Mouse (Mus musculus) thymus, adult 2 months (tissue): Measurements from ENCODE around the gene Mtpn. TPM values are rescaled to one million over a fixed set of nuclear protein-coding genes. Genes with fewer than 3 reads are reported as not detected.

Experiments
- DNase-seq: peaks from one replicate; pipeline ENCODE4 v3.0.0; 2021
- H3K27ac ChIP-seq: fragments of 200-500 bp; 2 replicates; pipeline ENCODE4 v1.5.1; 2012; ENCODE audit warnings: low read length, control low read depth; ENCODE audit not compliant: control insufficient read depth, insufficient read depth
- H3K27me3 ChIP-seq: fragments of 200-500 bp; 2 replicates; pipeline ENCODE4 v1.6.1; 2012; ENCODE audit warnings: mild to moderate bottlenecking, low read length, moderate library complexity, mixed read lengths; ENCODE audit not compliant: control insufficient read depth, insufficient read depth
- H3K36me3 ChIP-seq: fragments of 200-500 bp; 2 replicates; pipeline ENCODE4 v1.6.1; 2012; ENCODE audit warnings: mild to moderate bottlenecking, low read length, moderate library complexity; ENCODE audit not compliant: control insufficient read depth, insufficient read depth
- H3K4me1 ChIP-seq: fragments of 200-500 bp; replicated peaks from 2 replicates; pipeline ENCODE4 v1.6.1; 2012; ENCODE audit warnings: low read length; ENCODE audit not compliant: control insufficient read depth, insufficient read depth
- H3K4me3 ChIP-seq: fragments of 200-500 bp; 2 replicates; pipeline ENCODE4 v1.5.1; 2012; ENCODE audit warnings: mild to moderate bottlenecking, low read length, control low read depth, moderate library complexity; ENCODE audit not compliant: control insufficient read depth, insufficient read depth
- CTCF ChIP-seq: fragments of 200-500 bp; IDR thresholded peaks from 2 replicates; pipeline ENCODE4 v1.5.1; 2012; ENCODE audit warnings: mild to moderate bottlenecking, control low read depth, low read length, moderate library complexity, borderline replicate concordance; ENCODE audit not compliant: control insufficient read depth, poor library complexity, insufficient read depth; ENCODE audit errors: extremely low read depth
- POLR2A ChIP-seq: fragments of 200-500 bp; IDR thresholded peaks from 2 replicates; pipeline ENCODE4 v1.6.1; 2012; ENCODE audit warnings: mild to moderate bottlenecking, low read length, control low read depth, moderate library complexity; ENCODE audit not compliant: control insufficient read depth, poor library complexity, insufficient read depth; ENCODE audit errors: extremely low read depth
- WGBS: fragments of 180-500 bp; shearing (Covaris S2); methylation state at CpG from one replicate; pipeline ENCODE4 v1.1.7; 2018; 5-methylcytosine and 5-hydroxymethylcytosine counted together
- polyA plus RNA-seq: library from polyadenylated mRNA; depleted of rRNA; stranded (reverse); fragments of >200 nt; gene quantifications from 2 replicates; pipeline ENCODE4 v1.2.3, GENCODE M21; 2012; rRNA removed

Mtpn gene
- polyA plus RNA-seq, 1 experiment = 46.4 TPM

GRCm38 (mm10) chr6:35462484-35462883 is 77.2 kb downstream of the Mtpn start:
- no peak overlapping the region for H3K4me3 ChIP-seq
- no peaks in the 10 kb centered on the region for H3K27me3 ChIP-seq
- WGBS = 28% methylated on average over 1 of the region's 1 CpGs
- no peaks in the 10 kb centered on the region for H3K36me3 ChIP-seq
- no peak for DNase-seq
- 0 out of 2 replicates have a peak, but pooled peaks cover 2% of the 10 kb centered on the region for H3K4me1 ChIP-seq
- TF ChIP-seq CTCF (no peak), POLR2A (no peak)
- no peak overlapping the region for H3K27ac ChIP-seq

Other genes starting within 250 kb of the Mtpn start
- gene Slc13a4, start 231.8 kb downstream of the Mtpn start, polyA plus RNA-seq = 0.26 and 0.34 TPM in 2 replicates
- 0.10 and 0.15 TPM in 2 replicates for gene Fam180a, start 213.7 kb downstream of the Mtpn start, polyA plus RNA-seq